Mouse (Mus musculus) olfactory bulb, adult 2 months (tissue): ENCODE data around the gene Tulp2.

Experiments
- CTCF ChIP-seq: fragments of 200-500 bp; IDR thresholded peaks from 2 replicates; pipeline ENCODE4 v1.5.1; 2012; ENCODE audit warnings: low read depth, mild to moderate bottlenecking, low read length, moderate library complexity; ENCODE audit not compliant: insufficient read depth
- POLR2A ChIP-seq: fragments of 200-500 bp; IDR thresholded peaks from 2 replicates; pipeline ENCODE4 v1.6.1; 2012; ENCODE audit warnings: mild to moderate bottlenecking, low read depth, low read length, moderate library complexity; ENCODE audit not compliant: insufficient read depth

GRCm38 (mm10) chr7:45446589-45446988, 35.1 kb upstream of the Tulp2 start:
- TF ChIP-seq POLR2A (no peak), CTCF (no peak)
